Mouse (Mus musculus) hindbrain, embryonic 11.5 days (tissue): ENCODE data around the gene Timm17a. TPM values are rescaled to one million over a fixed set of nuclear protein-coding genes. Genes with fewer than 3 reads are reported as not detected.

Experiments
- ATAC-seq: fragments of 200-750 bp; cut with Nextera tagmentation; 2 replicates; pipeline ENCODE4 v1.8.0; 2017; ENCODE audit warnings: mild to moderate bottlenecking, moderate TSS enrichment, moderate library complexity; ENCODE audit not compliant: low FRiP score
- DNase-seq: peaks from one replicate; pipeline ENCODE4 v3.0.0-alpha.2; 2015; ENCODE audit warnings: low spot score
- H3K27ac ChIP-seq: fragments of 300-500 bp; sonication (generic); 2 replicates; pipeline ENCODE4 v1.5.1; 2014; ENCODE audit warnings: mild to moderate bottlenecking, low read depth, low read length
- H3K27me3 ChIP-seq: fragments of 300-500 bp; sonication (generic); 2 replicates; pipeline ENCODE4 v1.6.1; 2014; ENCODE audit warnings: mild to moderate bottlenecking, low read length, moderate library complexity, mixed read lengths; ENCODE audit not compliant: control insufficient read depth, insufficient read depth
- H3K36me3 ChIP-seq: fragments of 300-500 bp; sonication (generic); 2 replicates; pipeline ENCODE4 v1.6.1; 2014; ENCODE audit warnings: mild to moderate bottlenecking, low read length, moderate library complexity, mixed read lengths; ENCODE audit not compliant: control insufficient read depth, insufficient read depth
- H3K4me1 ChIP-seq: fragments of 300-500 bp; sonication (generic); replicated peaks from 2 replicates; pipeline ENCODE4 v1.6.1; 2014; ENCODE audit warnings: low read length, mixed read lengths; ENCODE audit not compliant: control insufficient read depth, insufficient read depth
- H3K4me2 ChIP-seq: fragments of 300-500 bp; sonication (generic); replicated peaks from 2 replicates; pipeline ENCODE4 v1.6.1; 2014; ENCODE audit warnings: mild to moderate bottlenecking, low read depth, low read length
- H3K4me3 ChIP-seq: fragments of 300-500 bp; sonication (generic); 2 replicates; pipeline ENCODE4 v1.5.1; 2014; ENCODE audit warnings: low read depth, low read length
- H3K9ac ChIP-seq: fragments of 300-500 bp; sonication (generic); 2 replicates; pipeline ENCODE4 v1.6.1; 2014; ENCODE audit warnings: low read depth, low read length
- H3K9me3 ChIP-seq: fragments of 300-500 bp; sonication (generic); 2 replicates; pipeline ENCODE4 v1.6.1; 2016; ENCODE audit warnings: low read length; ENCODE audit not compliant: control insufficient read depth
- WGBS: fragments of 180-500 bp; shearing (Covaris S2); extraction: QIAGEN DNeasy Blood & Tissue Kit; methylation state at CpG from one replicate; pipeline ENCODE4 v1.1.7; 2014; 5-methylcytosine and 5-hydroxymethylcytosine counted together
- polyA plus RNA-seq: library from polyadenylated mRNA; unstranded; fragments of >200 nt; fragmentation: Nextera tagmentation; extraction: Ambion mirVana; gene quantifications from 2 replicates; pipeline ENCODE4 v1.2.1, GENCODE M21; 2014

Gene Timm17a
- polyA plus RNA-seq: 169 and 175 TPM in 2 replicates

- Histone ChIP-seq H3K27ac (peak within 1 kb of the TSS; percentile 63; the same call in 1 of the 2 replicates), H3K4me2 (peak within 1 kb of the TSS; percentile 77), H3K36me3 (0 out of 2 replicates have a peak, but pooled peaks cover 4% of the 10 kb centered on the region), H3K9ac (peak within 1 kb of the TSS; percentile 97), H3K27me3 (no peaks in the 10 kb centered on the region), H3K9me3 (no peaks in the 10 kb centered on the region), H3K4me1 (peaks cover 4% of the 10 kb centered on the region; the same call in 1 of the 2 replicates), H3K4me3 (peak within 1 kb of the TSS; percentile 97)
- ATAC-seq: peak; percentile 99
- peak; percentile 93 for DNase-seq
- WGBS: under 1% methylated on average over 51 of the region's 51 CpGs
Measured at GRCm38 (mm10) chr1:135313284-135314031, at the start of gene Timm17a. Timm17a (minus strand) TSS chr1:135313778.

DNA sequence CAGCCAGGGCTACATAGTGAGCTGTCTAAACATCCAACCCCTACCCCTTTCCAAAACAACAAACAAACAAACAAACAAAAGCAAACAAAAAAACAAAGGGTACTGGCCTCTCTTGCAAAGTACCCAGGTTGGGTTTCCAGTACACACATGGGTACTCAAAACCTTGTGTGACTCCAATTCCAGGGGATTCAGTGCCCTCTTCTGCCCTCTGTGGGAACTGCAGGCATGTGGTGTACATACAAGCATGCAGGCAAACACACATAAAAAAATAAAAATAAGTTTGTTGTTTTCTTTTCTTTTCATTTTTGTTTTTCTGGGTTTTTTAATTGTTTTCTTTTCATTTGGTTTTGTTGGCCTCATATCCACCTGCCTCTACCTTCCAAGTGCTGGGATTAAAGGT is 48.5 kb upstream of the Timm17a start:
- H3K4me3 ChIP-seq: no peak overlapping the region
- no peaks in the 10 kb centered on the region for H3K9me3 ChIP-seq
- no peaks in the 10 kb centered on the region for H3K27me3 ChIP-seq
- no peak overlapping the region for H3K4me2 ChIP-seq
- no peaks in the 10 kb centered on the region for H3K36me3 ChIP-seq
- ATAC-seq: no peak
- no peak overlapping the region for H3K9ac ChIP-seq
- H3K27ac ChIP-seq: no peak overlapping the region
- H3K4me1 ChIP-seq: no peaks in the 10 kb centered on the region
- no peak for DNase-seq

GRCm38 (mm10) chr1:135361491-135361890 is 47.9 kb upstream of the Timm17a start:
- H3K27ac ChIP-seq: no peak overlapping the region
- H3K9ac ChIP-seq: no peak overlapping the region
- WGBS: 82% methylated on average over 4 of the region's 4 CpGs
- ATAC-seq (no peak), DNase-seq (no peak)
- H3K27me3 ChIP-seq: no peaks in the 10 kb centered on the region
- no peaks in the 10 kb centered on the region for H3K9me3 ChIP-seq
- H3K4me1 ChIP-seq: no peaks in the 10 kb centered on the region
- H3K36me3 ChIP-seq: no peaks in the 10 kb centered on the region
- no peak overlapping the region for H3K4me2 ChIP-seq
- no peak overlapping the region for H3K4me3 ChIP-seq

DNA sequence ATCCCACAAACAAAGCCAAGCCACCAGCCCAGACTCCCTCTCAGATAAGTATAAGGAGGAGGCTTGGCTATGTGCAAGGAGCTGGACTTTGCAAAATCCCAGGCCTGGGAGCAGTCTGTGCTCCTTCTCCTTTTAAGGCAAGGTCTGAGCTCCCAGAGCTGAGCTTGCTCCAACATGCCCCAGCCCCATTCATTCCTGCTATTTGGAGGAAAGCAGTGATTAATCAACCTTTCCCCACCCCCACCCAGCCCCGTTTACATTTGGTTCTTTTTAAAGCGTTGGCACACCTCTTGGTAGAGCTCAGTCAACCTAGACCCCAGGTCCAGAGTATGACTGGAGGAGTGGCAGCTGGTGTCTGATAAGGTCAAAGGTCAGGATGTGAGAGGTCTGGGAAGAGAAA is 45.5 kb upstream of the Timm17a start:
- DNase-seq: no peak
- Histone ChIP-seq H3K9ac (no peak overlapping the region), H3K4me3 (no peak overlapping the region), H3K4me1 (no peaks in the 10 kb centered on the region), H3K27ac (no peak overlapping the region), H3K36me3 (no peaks in the 10 kb centered on the region), H3K27me3 (no peaks in the 10 kb centered on the region), H3K4me2 (no peak overlapping the region), H3K9me3 (no peaks in the 10 kb centered on the region)
- no peak for ATAC-seq
- WGBS: 32% methylated on average over 2 of the region's 2 CpGs

DNA sequence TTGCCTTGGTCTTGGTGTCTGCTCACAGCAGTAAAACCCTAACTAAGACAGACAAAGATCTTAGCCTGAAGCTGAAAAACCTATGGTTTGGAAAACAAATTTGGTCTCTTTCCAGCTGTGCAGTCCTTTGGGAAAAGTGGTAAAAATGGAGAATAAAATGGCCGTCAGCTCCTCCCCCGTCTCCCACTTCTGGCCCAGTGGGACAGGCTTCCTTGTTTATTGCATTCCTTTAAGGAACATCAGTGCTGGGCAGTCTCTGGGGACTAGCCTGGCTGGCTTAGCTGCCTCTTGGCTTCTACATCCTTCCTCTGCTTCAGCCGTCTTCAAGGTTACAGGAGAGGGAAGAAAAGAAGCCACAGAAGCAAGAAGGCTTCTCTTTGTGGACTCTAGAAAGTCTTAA is 38.4 kb upstream of the Timm17a start:
- no peak overlapping the region for H3K27ac ChIP-seq
- WGBS: 79% methylated on average over 3 of the region's 3 CpGs
- ATAC-seq (no peak), DNase-seq (no peak)
- no peaks in the 10 kb centered on the region for H3K4me1 ChIP-seq
- H3K27me3 ChIP-seq: no peaks in the 10 kb centered on the region
- H3K36me3 ChIP-seq: no peaks in the 10 kb centered on the region
- no peaks in the 10 kb centered on the region for H3K9me3 ChIP-seq
- H3K4me2 ChIP-seq: no peak overlapping the region
- no peak overlapping the region for H3K4me3 ChIP-seq
- H3K9ac ChIP-seq: no peak overlapping the region

DNA sequence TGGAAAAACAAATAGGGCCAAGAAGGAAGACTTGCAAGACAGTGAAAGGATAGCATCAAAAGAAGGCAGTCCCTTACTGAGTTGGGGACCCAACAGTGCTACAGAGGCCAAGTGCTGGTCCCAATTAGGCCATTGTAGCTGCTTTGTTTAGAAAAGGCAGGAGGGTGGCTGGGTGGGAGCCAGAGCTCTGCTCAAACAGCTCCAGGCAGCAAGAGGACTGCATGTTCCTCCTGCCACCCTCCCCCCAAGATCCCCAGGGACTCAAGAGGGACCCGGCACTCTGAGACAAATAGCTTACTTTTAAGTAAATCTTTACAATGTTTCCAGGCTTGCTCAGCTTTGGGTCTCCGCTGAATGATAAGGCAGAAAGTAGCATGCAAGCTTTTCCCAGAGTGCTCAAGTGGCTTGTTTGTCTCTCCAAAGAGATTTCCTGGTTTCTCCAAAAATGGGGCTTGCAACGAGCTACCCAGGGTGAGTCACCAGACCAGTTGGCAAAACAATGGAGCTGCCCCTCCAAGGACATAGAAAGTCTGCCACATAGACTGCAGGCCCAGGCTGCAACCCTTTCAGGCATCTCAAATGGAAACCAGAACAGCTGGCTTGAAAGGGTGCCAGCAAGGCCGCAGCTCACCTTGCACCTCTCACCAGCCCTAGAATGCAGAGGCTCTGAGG is 34.1 kb upstream of the Timm17a start:
- ATAC-seq (no peak), DNase-seq (no peak)
- Histone ChIP-seq H3K4me3 (no peak overlapping the region), H3K9ac (no peak overlapping the region), H3K27me3 (no peaks in the 10 kb centered on the region), H3K9me3 (no peaks in the 10 kb centered on the region), H3K4me1 (no peaks in the 10 kb centered on the region), H3K4me2 (no peak overlapping the region), H3K27ac (no peak overlapping the region), H3K36me3 (no peaks in the 10 kb centered on the region)
- 59% methylated on average over 4 of the region's 4 CpGs for WGBS

- ATAC-seq: no peak
- Histone ChIP-seq H3K27ac (no peak overlapping the region), H3K36me3 (no peaks in the 10 kb centered on the region), H3K9ac (no peak overlapping the region), H3K27me3 (no peaks in the 10 kb centered on the region), H3K4me3 (no peak overlapping the region), H3K4me2 (no peak overlapping the region), H3K9me3 (no peaks in the 10 kb centered on the region), H3K4me1 (no peaks in the 10 kb centered on the region)
- DNase-seq: no peak
- WGBS: 69% methylated on average over 3 of the region's 3 CpGs
Measured at GRCm38 (mm10) chr1:135346891-135347290, 33.3 kb upstream of the Timm17a start.

DNA sequence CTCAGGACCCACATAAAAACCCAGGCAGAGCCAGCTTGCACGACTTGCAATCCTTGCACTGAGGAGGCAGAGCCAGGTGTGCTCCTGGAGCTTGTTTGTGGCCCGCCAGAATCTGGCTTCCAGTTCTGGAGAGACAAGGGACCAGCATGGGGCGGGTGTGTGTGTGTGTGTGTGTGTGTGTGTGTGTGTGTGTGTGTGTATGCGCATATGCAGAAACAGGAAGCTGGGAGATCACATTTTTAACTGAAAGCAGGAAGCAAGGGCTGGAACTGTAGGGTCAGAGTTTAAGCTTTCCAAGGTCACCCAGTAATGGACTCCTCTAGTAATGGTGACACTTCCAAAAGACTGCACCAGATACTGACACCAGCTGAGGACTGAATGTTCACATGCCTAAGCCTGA is 30.4 kb upstream of the Timm17a start:
- no peak overlapping the region for H3K4me2 ChIP-seq
- DNase-seq (no peak), ATAC-seq (no peak)
- no peaks in the 10 kb centered on the region for H3K9me3 ChIP-seq
- no peaks in the 10 kb centered on the region for H3K4me1 ChIP-seq
- WGBS: 60% methylated on average over 4 of the region's 4 CpGs
- H3K9ac ChIP-seq: no peak overlapping the region
- no peak overlapping the region for H3K27ac ChIP-seq
- H3K27me3 ChIP-seq: no peaks in the 10 kb centered on the region
- no peaks in the 10 kb centered on the region for H3K36me3 ChIP-seq
- H3K4me3 ChIP-seq: no peak overlapping the region

DNA sequence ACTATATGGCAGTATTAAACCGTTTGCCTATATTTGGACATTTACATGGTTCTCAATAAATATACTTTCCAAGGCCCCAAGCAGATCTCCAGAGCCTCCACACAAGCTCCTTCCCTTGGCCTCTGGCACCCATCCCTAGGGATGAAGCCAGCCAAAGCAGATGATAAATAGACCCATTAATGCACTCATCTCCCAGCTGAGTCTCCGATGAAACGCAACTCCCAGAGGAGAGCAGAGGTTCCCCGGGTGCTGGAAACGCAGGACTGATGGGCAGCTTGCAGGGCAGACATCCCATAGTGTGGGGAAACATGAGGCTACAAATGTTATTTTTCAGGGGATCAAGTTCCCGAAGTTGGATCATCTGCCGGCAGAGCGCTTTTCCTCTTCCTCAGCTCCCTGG is 28.4 kb upstream of the Timm17a start:
- Histone ChIP-seq H3K27me3 (no peaks in the 10 kb centered on the region), H3K4me1 (no peaks in the 10 kb centered on the region), H3K4me3 (no peak overlapping the region), H3K9me3 (no peaks in the 10 kb centered on the region), H3K9ac (no peak overlapping the region), H3K4me2 (no peak overlapping the region), H3K27ac (no peak overlapping the region), H3K36me3 (no peaks in the 10 kb centered on the region)
- DNase-seq: no peak
- 68% methylated on average over 8 of the region's 8 CpGs for WGBS
- no peak for ATAC-seq
